Mouse (Mus musculus): ENCODE data around the gene Lif.

DNA sequence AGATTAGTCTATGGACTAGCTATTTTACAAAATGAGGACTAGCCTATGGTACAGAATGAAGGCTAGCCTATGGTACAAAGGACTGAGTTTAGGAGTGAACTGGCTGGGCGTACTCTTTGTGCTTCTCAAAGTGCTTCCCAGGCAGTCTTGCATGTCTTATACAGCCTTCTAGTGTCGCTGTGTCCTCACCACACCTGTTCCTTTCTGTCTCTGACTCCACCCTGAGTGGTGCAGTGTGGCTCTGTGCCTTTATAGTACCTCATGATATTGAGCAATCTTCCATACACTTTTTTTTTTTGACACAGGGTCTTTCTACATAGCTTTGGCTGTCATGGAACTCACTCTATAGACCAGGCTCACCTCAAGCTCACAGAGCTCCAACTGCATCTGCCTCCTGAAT, 25.9 kb upstream of the Lif start:
- TF ChIP-seq CTCF (IDR thresholded peaks at IDR 0.05; ENCODE audit: low read depth) (no peak), EP300 (IDR thresholded peaks at IDR 0.05; ENCODE audit: low read depth) (no peak)

Data from liver, embryonic 14.5 days (tissue).